Mouse (Mus musculus) 416B (cell line): Measurements from ENCODE around the gene Slc5a3.
"Not testable (repeated sequence)": the region's sequence is repeated elsewhere in the genome, so short reads cannot be mapped to it uniquely, and the experiment has no call there.

Experiments
- DNase-seq: peaks from one replicate; pipeline ENCODE4 v3.0.0; 2011; ENCODE audit warnings: low read depth

The Slc5a3 gene

GRCm38 (mm10) chr16:92062832-92063231 lies 4.7 kb downstream of the Slc5a3 start:
- DNase-seq = no peak

- no peak for DNase-seq
Observed at GRCm38 (mm10) chr16:92064801-92065200, 6.7 kb downstream of the Slc5a3 start.

- DNase-seq = no peak
Observed at GRCm38 (mm10) chr16:92070338-92070737, 12.2 kb downstream of the Slc5a3 start.

- no peak for DNase-seq
Observed at GRCm38 (mm10) chr16:92076797-92077196, 18.7 kb downstream of the Slc5a3 start.

- DNase-seq = no peak
Observed at GRCm38 (mm10) chr16:92083771-92084453, 25.8 kb downstream of the Slc5a3 start.

- DNase-seq = no peak
Observed at GRCm38 (mm10) chr16:92089225-92089624, 31.1 kb downstream of the Slc5a3 start.

- no peak for DNase-seq
Observed at GRCm38 (mm10) chr16:92091876-92092275, 33.8 kb downstream of the Slc5a3 start.

GRCm38 (mm10) chr16:92098351-92099051 lies 40.4 kb downstream of the Slc5a3 start:
- DNase-seq = no peak

GRCm38 (mm10) chr16:92099598-92099997 lies 41.5 kb downstream of the Slc5a3 start:
- DNase-seq = no peak

- no peak for DNase-seq
Observed at GRCm38 (mm10) chr16:92100111-92100510, 42.0 kb downstream of the Slc5a3 start.

- no peak for DNase-seq
Observed at GRCm38 (mm10) chr16:92102115-92102514, 44.0 kb downstream of the Slc5a3 start.

- DNase-seq = not testable (repeated sequence)
Observed at GRCm38 (mm10) chr16:92102931-92103330, 44.8 kb downstream of the Slc5a3 start.

- peak; percentile 19 for DNase-seq
Observed at GRCm38 (mm10) chr16:92103572-92104331, 45.6 kb downstream of the Slc5a3 start.

GRCm38 (mm10) chr16:92104332-92104590 lies 46.1 kb downstream of the Slc5a3 start:
- no peak for DNase-seq

- no peak for DNase-seq
Observed at GRCm38 (mm10) chr16:92104951-92105350, 46.8 kb downstream of the Slc5a3 start.

- peak; percentile 77 for DNase-seq
Observed at GRCm38 (mm10) chr16:92105631-92106030, 47.5 kb downstream of the Slc5a3 start.

GRCm38 (mm10) chr16:92107346-92107745 lies 49.2 kb downstream of the Slc5a3 start:
- DNase-seq = peak; percentile 13

GRCm38 (mm10) chr16:92114706-92115241 lies 56.7 kb downstream of the Slc5a3 start:
- DNase-seq = no peak

- no peak for DNase-seq
Observed at GRCm38 (mm10) chr16:92115611-92116421, 57.7 kb downstream of the Slc5a3 start.

GRCm38 (mm10) chr16:92117337-92118209 lies 59.5 kb downstream of the Slc5a3 start:
- DNase-seq = peak; percentile 20

GRCm38 (mm10) chr16:92119013-92119515 lies 60.9 kb downstream of the Slc5a3 start:
- DNase-seq = no peak
